Mouse (Mus musculus) ES-E14 (cell line): ENCODE data around the gene Ak7.

ENCODE experiments used
- MAFK ChIP-seq: IDR thresholded peaks from 2 replicates; pipeline ENCODE4 v1.6.1; 2014; ENCODE audit warnings: mild to moderate bottlenecking, low read depth, low read length, inconsistent platforms; ENCODE audit not compliant: insufficient read depth
- ZNF384 ChIP-seq: IDR thresholded peaks from 2 replicates; pipeline ENCODE4 v1.6.1; 2012; ENCODE audit warnings: low read depth, low read length, inconsistent platforms

- TF ChIP-seq ZNF384 (no peak), MAFK (no peak)
These were observed 89.1 kb downstream of the Ak7 start for GRCm38 (mm10) chr12:105794896-105795295.
